Mouse (Mus musculus) spleen, postnatal 36 days (tissue): Measurements from ENCODE around the gene Gm21992.

Experiments used
- DNase-seq, 2 experiments: peaks; one replicate each; pipeline ENCODE4 v3.0.0; 2022; ENCODE audit warnings: low spot score in 2 of 2, mixed read lengths in 1 of 2

Gene Gm21992

DNA sequence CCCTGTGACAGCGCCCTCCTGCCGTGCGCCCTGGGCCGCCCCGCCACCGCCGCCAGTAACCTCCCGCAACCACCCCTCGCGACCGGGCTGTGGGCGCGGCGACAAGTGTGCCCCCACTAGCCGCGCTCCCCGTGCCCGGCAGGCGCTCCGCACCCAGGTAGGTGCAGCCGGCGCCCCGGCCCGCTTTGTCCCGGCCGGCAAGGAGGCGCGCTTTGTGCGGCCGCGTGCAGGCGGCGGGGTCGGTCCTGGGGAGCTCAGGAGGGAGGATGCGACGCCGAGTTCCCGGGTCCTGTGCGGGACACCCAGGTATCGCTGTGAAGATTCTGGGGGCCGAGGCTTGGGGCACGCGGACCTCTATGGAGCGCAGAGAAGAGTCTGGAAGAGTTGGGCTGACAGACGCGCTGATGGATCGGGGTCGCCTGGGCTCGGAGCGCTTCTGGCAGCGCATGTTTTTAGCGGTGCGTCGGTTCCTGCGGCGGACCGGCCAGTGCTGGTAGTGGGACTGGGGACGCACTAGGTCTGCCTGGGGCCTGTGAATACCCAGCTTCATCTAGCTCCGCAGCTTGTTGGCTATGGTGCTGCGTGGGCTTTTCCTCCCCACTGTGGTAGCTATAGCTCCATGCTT lies 99.1 kb downstream of the Gm21992 start:
- DNase-seq = no peak

DNA sequence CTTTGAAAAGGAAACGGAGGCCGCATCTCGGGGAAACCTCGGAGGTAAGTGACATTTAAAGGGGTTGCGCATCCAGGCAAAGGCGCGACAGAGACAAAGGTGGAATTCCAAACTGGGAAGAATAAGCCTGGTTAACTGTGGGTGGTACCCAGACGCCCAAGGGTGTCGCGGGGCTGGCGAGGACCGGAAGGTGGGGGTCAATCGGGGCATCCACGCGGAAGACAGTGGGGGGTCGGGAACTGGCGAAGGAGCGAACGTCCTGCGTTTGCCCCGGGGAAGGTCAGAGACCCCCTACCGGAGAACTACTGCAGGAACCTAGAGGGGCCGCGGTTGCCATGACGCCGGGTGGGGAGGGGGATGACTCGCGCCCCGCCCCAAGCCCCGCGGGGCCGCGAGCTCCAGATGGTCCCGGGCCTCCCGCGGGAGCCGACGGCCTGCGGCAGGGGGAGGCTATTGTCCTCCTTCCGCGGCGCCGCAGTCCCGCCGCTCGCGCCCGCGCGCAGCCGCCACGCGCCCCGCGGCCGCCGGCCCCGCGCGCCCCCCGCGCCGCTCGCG lies 99.7 kb downstream of the Gm21992 start:
- DNase-seq = no peak

DNA sequence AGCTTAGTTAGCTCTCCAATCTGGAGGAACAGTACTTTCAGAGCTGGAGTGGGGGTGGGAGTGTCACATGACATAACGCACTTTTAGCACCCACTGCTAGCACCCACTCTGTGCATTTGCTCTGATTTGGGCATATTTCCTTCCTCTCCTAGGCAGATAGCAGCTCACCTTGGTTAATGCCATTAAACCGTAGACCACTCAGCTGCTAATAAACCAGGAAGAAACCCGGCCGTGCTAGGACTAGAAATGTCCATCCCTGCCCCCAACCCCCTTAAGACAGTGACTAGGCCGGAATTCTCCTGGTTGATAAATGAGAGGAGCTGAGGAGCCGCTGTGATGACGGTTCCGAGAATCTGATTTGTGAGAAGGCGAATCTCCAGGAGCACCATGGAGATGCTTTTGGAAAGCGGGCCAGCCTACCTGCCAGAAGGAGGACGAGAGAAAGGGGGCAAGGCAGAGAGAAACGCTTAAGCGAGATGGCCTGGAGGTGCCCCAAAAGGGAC lies 100.3 kb downstream of the Gm21992 start, which contains the start of gene Sptbn2:
Sptbn2 (plus strand) TSS at position 70 of the 503 bp plus-strand sequence.
- DNase-seq = no peak

DNA sequence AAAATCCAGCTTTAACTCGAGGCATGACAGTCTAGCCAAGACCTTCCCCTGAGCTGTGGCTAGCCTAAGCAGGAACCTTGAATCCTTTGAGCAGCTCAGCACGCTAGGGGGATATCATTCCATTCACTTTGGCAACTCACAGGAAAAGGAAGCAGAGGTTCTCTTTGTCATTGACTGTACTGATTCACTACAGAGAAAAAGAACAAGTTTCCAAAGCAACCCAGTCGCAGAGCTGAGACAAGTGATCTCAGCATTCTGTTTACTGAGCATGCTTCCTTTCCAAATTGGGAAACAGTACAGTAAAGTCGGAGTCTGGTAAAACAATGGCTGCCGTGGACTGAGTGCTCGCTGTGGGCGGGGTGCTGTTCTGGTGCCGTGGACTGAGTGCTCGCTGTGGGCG lies 102.6 kb downstream of the Gm21992 start:
- no peak for DNase-seq

DNA sequence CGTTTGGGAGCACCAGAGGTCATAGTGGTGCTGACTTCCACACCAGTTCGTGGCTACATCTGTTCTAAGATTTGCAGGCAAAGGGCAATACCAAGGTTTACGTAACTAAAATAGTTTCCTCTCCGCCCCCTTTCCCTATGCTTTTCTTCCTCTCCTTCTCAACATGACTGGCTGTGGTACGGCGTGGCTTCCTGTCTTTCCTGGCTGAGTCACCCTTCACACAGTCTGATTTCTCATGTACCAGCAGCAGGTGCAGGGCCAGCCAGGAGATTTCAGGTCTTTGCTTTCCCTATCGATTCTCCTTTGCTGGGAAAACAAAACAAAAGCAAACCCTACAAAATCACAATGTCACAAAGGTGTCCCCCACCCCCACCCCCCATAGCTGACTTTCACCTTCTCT lies 110.2 kb downstream of the Gm21992 start:
- DNase-seq = no peak

DNA sequence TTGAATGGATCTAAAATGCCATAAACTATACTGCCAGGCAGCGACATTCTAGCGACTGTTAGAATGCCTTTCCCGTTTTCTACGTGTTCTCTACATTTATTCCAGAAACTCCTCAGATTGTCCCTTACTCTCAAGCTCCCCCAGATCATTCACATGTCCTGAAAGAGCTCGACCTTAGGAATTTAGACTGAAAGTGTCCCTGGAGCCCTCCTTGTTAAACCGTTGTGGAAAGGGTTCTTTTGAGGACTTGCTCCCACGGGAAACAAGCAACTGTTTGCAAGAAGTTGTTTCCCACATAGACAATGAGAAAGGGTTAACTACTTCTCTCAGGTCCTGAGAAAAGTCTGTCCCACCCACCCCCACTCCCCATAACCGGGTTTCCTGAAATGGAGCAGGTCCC lies 110.8 kb downstream of the Gm21992 start:
- DNase-seq = no peak

DNA sequence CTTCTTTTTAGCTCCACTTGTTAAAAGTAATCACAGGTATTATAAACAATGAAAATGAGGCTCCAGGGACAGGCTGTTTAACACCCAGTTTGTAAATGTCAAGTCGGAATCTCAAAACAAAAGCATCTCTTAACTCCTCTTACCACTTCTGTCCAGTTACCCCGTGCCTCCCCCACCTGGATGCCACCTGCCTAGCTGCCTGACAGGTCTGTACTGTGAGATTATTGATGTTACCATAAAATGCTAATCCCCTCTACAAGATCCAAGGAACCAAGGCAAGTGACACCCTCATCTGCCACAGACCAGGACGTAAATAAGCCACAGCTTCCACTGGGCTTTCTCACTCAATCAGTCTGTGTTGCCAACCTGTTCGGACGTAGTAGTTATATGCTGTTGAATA lies 111.6 kb downstream of the Gm21992 start:
- DNase-seq = no peak

DNA sequence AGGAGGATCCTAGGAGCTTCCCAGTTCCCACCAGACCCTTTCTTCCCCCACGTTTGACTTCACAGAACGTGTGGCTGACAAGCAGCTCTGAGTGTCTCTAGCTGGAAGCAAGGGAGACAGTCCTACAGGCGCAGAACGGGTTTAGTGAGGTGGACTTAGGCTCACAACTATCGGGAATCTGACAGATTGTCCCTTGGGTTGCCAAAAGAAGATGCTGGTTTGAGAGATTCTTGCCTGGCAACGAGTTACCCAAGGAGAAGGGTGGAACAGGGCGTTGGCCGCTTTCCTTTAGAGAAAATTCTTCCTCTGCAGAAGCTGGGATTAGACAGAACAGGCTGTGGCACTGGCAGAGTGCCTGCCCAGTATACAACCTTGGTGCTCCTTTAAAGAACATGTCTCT lies 112.6 kb downstream of the Gm21992 start:
- no peak for DNase-seq

DNA sequence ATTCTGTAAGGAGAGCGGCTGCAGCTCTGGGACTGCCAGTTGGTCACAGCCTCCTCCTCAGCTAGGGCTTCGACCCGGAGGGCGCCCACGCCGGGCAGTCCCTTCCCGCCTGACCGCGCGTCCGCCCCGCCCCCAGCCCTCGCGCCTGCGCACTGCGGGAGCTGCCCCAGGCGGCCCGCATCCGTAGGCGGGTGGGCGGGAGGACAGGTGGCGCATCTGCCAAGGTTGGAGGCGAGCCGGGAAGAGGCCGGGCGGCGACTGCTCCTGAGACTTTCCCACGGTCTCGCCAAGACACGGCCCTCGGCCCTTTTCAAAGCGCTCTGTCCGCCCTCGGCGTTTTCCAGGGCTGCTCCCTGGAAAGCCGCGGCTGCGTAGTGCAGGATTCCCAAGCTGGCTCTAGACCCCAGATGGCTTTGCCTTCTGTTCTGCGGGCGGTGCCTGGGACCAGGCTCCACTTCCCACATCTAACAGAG lies 113.2 kb downstream of the Gm21992 start, which contains the start of gene Gm960:
Gm960 (minus strand) TSS at position 464 of the 473 bp plus-strand sequence.
- no peak for DNase-seq

DNA sequence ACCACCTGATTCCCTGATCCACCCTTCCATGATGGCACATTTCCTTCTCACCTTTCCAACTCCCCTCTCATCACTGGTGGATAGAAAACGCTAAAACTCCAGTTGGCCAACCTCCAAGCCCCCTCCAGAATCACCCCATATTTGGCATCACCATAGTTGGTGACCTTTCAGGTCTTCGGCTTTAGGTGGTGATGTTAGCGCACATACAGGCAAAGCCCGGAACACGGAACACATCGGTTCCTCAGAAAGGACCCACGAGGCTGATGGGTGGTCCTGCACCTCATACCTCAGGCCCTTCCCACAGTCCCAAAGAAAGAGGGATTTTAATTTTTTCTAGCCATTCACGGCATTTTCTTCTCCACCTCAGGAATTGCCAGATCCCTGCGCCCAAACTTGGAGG lies 113.7 kb downstream of the Gm21992 start:
- DNase-seq = no peak

DNA sequence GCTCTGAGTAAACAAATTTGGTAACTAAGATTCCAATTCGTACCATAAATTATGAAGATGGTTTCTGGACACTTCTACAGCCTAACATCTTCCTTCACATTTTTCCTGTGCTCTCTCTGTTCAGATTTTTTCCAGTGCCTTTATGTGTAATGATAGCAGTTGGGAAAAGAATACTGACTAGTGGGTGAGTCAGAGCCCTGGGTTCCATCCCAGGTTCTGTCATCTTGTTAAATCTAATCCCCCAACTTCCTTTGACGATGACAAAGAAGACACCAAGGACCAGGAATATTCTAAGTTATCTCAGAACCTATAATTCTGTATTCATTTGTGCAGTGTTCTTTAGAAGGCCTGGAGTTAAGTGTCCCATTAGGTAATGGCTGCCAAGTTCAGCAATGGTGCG lies 114.3 kb downstream of the Gm21992 start:
- no peak for DNase-seq

DNA sequence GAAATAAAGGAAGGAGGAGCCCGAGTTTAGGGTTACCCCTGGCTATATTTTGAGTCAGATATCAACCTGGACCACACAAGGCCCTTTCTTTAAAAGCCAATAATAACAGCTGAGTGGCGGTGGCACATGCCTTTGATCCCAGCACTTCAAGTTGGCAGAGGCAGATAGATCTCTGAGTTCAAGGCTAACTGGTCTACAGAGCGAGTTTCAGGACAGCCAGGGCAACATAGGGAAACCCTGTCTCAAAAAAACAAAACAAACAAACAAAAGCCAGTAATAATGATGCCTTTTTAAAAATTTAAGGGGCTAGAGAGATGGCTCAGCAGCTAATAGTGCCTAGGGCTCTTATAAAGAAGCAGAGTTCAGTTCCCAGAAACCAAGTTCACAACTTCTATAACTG lies 117.1 kb downstream of the Gm21992 start:
- no peak for DNase-seq
